Mouse (Mus musculus): ENCODE results near the gene Trpv4. TPM values are rescaled to one million over a fixed set of nuclear protein-coding genes. Genes with fewer than 3 reads are reported as not detected.

Gene Trpv4
- polyA plus RNA-seq, 1 experiment from 2014 or later = 0.39 TPM

DNA sequence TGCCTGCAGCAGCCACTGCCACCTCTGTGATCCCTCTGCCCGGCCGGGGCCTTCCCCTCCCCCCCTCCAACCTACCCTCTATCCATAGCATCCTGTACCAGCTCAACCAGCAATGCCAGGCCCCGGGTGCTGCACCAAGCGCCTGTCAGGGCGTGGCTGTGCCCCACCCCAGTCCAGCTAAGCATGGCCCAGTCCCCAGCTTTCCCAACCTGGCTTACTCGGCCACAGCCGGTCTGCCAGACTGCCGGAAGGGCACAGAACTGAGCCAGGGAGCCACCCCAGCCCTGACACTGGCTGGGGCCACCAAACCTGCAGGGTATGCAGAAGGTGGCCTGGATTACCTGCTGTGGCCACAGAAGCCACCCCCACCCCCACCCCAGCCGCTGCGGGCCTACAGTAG, 47.0 kb downstream of the Trpv4 start:
- WGBS = 91% methylated on average over 10 of the region's 10 CpGs
- Histone ChIP-seq H3K27me3 (no peaks in the 10 kb centered on the region), H3K27ac (no peak overlapping the region), H3K4me1 (replicated peaks) (peaks cover 41% of the 10 kb centered on the region), H3K4me2 (replicated peaks) (no peak overlapping the region), H3K36me3 (peaks cover 29% of the 10 kb centered on the region), H3K9me3 (no peaks in the 10 kb centered on the region), H3K4me3 (replicated peaks) (no peak overlapping the region), H3K9ac (replicated peaks) (no peak overlapping the region)
- ATAC-seq = no peak

DNA sequence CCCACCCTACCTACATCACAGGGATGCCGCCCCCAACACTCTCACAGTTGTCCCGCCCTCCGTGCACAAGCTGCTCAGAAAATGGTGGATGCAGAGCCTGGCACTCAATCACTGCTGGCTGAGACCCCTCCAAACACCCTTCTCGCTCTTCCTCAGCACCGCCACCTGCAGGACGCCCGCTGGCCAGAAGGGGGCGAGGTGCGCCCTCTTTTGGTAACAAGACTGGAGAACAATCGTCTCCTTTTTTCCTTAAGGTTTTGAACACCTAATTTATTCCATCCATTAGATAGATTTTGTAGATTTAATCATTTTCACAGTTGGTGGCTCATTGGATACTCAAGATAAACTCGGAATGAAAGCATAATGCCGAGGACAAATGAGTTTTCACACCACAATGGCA, 49.7 kb downstream of the Trpv4 start:
- Histone ChIP-seq H3K27ac (peak overlapping the region; percentile 61), H3K9ac (replicated peaks) (no peak overlapping the region), H3K4me2 (replicated peaks) (0 out of 2 replicates have a peak overlapping the region, but pooled peaks have one; percentile 17), H3K4me1 (replicated peaks) (peaks cover 64% of the 10 kb centered on the region), H3K27me3 (no peaks in the 10 kb centered on the region), H3K9me3 (no peaks in the 10 kb centered on the region), H3K36me3 (peaks cover 24% of the 10 kb centered on the region), H3K4me3 (replicated peaks) (no peak overlapping the region)
- 4% methylated on average over 12 of the region's 12 CpGs for WGBS
- ATAC-seq = peak; percentile 14; the same call in 1 of the 2 replicates

GRCm38 (mm10) chr5:114607651-114608050, 50.6 kb downstream of the Trpv4 start:
- peaks cover 65% of the 10 kb centered on the region for H3K4me1 ChIP-seq (replicated peaks)
- peak; percentile 7; the same call in 1 of the 2 replicates for ATAC-seq
- WGBS = 54% methylated on average over 8 of the region's 8 CpGs

GRCm38 (mm10) chr5:114605981-114606380, 52.2 kb downstream of the Trpv4 start:
- Histone ChIP-seq H3K4me1 (replicated peaks) (peaks cover 63% of the 10 kb centered on the region), H3K4me2 (replicated peaks) (no peak overlapping the region), H3K4me3 (replicated peaks) (no peak overlapping the region), H3K27me3 (no peaks in the 10 kb centered on the region), H3K36me3 (peaks cover 4% of the 10 kb centered on the region; the same call in 1 of the 2 replicates), H3K27ac (peak overlapping the region; percentile 47; the same call in 1 of the 2 replicates), H3K9ac (replicated peaks) (no peak overlapping the region; the same call in 1 of the 2 replicates), H3K9me3 (no peaks in the 10 kb centered on the region)
- 89% methylated on average over 6 of the region's 6 CpGs for WGBS
- no peak for ATAC-seq

More at GRCm38 (mm10) chr5:114607651-114608050, 50.6 kb downstream of the Trpv4 start:
- no peak overlapping the region for H3K4me3 ChIP-seq (replicated peaks)
- H3K9me3 ChIP-seq = no peaks in the 10 kb centered on the region
- peaks cover 20% of the 10 kb centered on the region for H3K36me3 ChIP-seq
- H3K4me2 ChIP-seq (replicated peaks) = no peak overlapping the region
- peak overlapping the region; percentile 61 for H3K27ac ChIP-seq
- no peaks in the 10 kb centered on the region for H3K27me3 ChIP-seq
- H3K9ac ChIP-seq (replicated peaks) = no peak overlapping the region

DNA sequence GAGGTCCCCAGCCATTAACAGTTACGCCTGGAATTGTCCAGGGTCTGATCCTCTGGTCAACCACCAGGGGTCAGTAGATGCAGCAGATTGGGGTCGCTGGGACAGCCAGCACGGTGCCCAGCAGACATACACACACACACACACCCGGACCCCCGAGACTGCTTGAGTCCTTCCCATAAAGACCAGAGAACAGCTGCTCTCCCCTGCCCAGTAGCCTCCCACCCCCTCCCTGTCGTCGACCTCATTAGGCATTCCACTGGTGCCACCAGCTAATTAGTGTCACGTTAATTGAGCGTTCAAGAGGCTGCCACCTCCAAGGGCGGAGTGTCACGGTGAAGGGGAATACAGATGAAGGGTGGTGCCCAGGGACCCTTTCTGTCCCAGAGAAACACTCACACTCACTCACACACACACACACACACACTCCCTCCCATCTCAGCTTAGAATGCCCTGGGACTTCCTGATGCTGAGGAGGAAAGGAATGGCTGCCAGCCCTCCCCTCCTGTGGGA, 53.4 kb downstream of the Trpv4 start:
- Histone ChIP-seq H3K4me3 (replicated peaks) (no peak overlapping the region), H3K4me2 (replicated peaks) (no peak overlapping the region), H3K27ac (peak overlapping the region; percentile 63), H3K36me3 (no peaks in the 10 kb centered on the region), H3K9me3 (no peaks in the 10 kb centered on the region), H3K9ac (replicated peaks) (peak overlapping the region; percentile 1; the same call in 1 of the 2 replicates), H3K27me3 (no peaks in the 10 kb centered on the region), H3K4me1 (replicated peaks) (peaks cover 62% of the 10 kb centered on the region)
- 10% methylated on average over 11 of the region's 11 CpGs for WGBS
- ATAC-seq = peak; percentile 69

GRCm38 (mm10) chr5:114603975-114604374, 54.2 kb downstream of the Trpv4 start:
- Histone ChIP-seq H3K36me3 (no peaks in the 10 kb centered on the region), H3K4me3 (replicated peaks) (no peak overlapping the region), H3K9ac (replicated peaks) (0 out of 2 replicates have a peak overlapping the region, but pooled peaks have one; percentile 1), H3K4me2 (replicated peaks) (no peak overlapping the region), H3K27me3 (no peaks in the 10 kb centered on the region), H3K9me3 (no peaks in the 10 kb centered on the region), H3K4me1 (replicated peaks) (peaks cover 53% of the 10 kb centered on the region), H3K27ac (no peak overlapping the region)
- 86% methylated on average over 5 of the region's 5 CpGs for WGBS
- ATAC-seq = no peak

DNA sequence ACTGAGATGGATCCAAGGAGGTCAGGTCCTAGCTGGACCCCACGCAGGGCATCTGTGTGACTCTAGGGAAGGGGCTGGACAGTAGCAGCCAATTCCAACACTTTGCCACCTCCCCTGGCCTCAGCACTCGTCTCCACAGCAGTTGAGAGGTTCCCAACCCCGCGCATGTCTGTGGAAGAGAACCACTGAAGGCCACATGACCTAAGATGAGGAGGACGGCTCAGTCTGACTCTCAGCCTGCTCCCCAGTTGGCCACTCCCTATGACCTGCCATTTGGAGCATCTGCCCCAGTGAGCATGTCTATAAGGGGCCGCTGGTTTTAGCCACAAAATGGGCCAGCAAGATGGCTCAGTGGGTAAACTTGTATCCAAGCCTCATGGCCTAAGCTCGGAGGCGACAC, 56.2 kb downstream of the Trpv4 start:
- WGBS = 84% methylated on average over 8 of the region's 8 CpGs
- H3K36me3 ChIP-seq = no peaks in the 10 kb centered on the region
- no peak for ATAC-seq
- no peaks in the 10 kb centered on the region for H3K27me3 ChIP-seq
- H3K4me2 ChIP-seq (replicated peaks) = no peak overlapping the region
- H3K9ac ChIP-seq (replicated peaks) = no peak overlapping the region
- H3K4me1 ChIP-seq (replicated peaks) = peaks cover 42% of the 10 kb centered on the region
- no peak overlapping the region for H3K4me3 ChIP-seq (replicated peaks)
- H3K27ac ChIP-seq = no peak overlapping the region
- H3K9me3 ChIP-seq = no peaks in the 10 kb centered on the region

GRCm38 (mm10) chr5:114597652-114598051, 60.6 kb downstream of the Trpv4 start:
- Histone ChIP-seq H3K27ac (0 out of 2 replicates have a peak overlapping the region, but pooled peaks have one; percentile 25), H3K9me3 (no peaks in the 10 kb centered on the region), H3K36me3 (peaks cover 18% of the 10 kb centered on the region), H3K9ac (replicated peaks) (no peak overlapping the region), H3K27me3 (peaks cover 6% of the 10 kb centered on the region; the same call in 1 of the 2 replicates), H3K4me1 (replicated peaks) (peaks cover 43% of the 10 kb centered on the region), H3K4me3 (replicated peaks) (no peak overlapping the region), H3K4me2 (replicated peaks) (no peak overlapping the region)
- no peak for ATAC-seq
- WGBS = 65% methylated on average over 6 of the region's 6 CpGs

GRCm38 (mm10) chr5:114597222-114597621, 61.0 kb downstream of the Trpv4 start:
- H3K9me3 ChIP-seq = no peaks in the 10 kb centered on the region
- 0 out of 2 replicates have a peak overlapping the region, but pooled peaks have one; percentile 25 for H3K27ac ChIP-seq
- H3K36me3 ChIP-seq = peaks cover 18% of the 10 kb centered on the region
- ATAC-seq = no peak
- H3K4me3 ChIP-seq (replicated peaks) = no peak overlapping the region
- H3K4me2 ChIP-seq (replicated peaks) = no peak overlapping the region
- peaks cover 48% of the 10 kb centered on the region for H3K4me1 ChIP-seq (replicated peaks)
- H3K9ac ChIP-seq (replicated peaks) = no peak overlapping the region
- H3K27me3 ChIP-seq = peaks cover 6% of the 10 kb centered on the region; the same call in 1 of the 2 replicates
- WGBS = 63% methylated on average over 8 of the region's 8 CpGs

- H3K4me1 ChIP-seq (replicated peaks) = peaks cover 54% of the 10 kb centered on the region
- 0 out of 2 replicates have a peak overlapping the region, but pooled peaks have one; percentile 30 for H3K27ac ChIP-seq
These were observed 61.6 kb downstream of the Trpv4 start for GRCm38 (mm10) chr5:114596604-114597003.

DNA sequence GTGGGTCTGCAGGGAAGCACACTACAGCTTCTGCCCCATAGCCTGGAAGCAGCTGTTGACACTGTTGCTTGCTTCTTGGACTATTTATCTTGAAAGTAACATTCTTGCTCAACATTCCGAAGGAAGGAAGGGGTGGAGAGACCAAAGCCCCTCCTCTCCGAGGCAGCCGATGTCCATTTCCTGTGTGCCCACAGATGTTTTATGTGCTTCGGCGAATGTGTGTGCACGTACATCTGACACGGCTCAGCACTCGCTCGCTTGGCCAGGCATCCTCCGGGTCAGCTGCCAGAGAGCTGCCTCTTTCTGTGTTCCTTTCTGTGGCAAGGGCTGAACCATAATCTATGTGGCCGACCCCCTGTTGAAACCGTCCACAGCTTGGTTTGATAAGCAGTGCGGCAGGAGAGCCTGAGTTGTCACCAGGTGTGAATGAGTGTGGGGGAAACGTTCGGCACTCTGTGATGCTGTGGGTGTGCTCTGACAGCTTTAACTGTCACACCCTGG, 63.4 kb downstream of the Trpv4 start:
- H3K4me3 ChIP-seq (replicated peaks) = no peak overlapping the region
- WGBS = 91% methylated on average over 15 of the region's 15 CpGs
- H3K27me3 ChIP-seq = peaks cover 6% of the 10 kb centered on the region; the same call in 1 of the 2 replicates
- no peak for ATAC-seq
- H3K27ac ChIP-seq = no peak overlapping the region
- peaks cover 72% of the 10 kb centered on the region for H3K4me1 ChIP-seq (replicated peaks)
- H3K36me3 ChIP-seq = peaks cover 18% of the 10 kb centered on the region
- H3K4me2 ChIP-seq (replicated peaks) = no peak overlapping the region
- H3K9me3 ChIP-seq = no peaks in the 10 kb centered on the region
- no peak overlapping the region for H3K9ac ChIP-seq (replicated peaks)

More at GRCm38 (mm10) chr5:114596604-114597003, 61.6 kb downstream of the Trpv4 start:
- 26% methylated on average over 10 of the region's 10 CpGs for WGBS
- no peak overlapping the region for H3K4me2 ChIP-seq (replicated peaks)
- peaks cover 6% of the 10 kb centered on the region; the same call in 1 of the 2 replicates for H3K27me3 ChIP-seq
- H3K9me3 ChIP-seq = no peaks in the 10 kb centered on the region
- H3K36me3 ChIP-seq = peaks cover 18% of the 10 kb centered on the region
- no peak for ATAC-seq
- H3K4me3 ChIP-seq (replicated peaks) = no peak overlapping the region
- no peak overlapping the region; the same call in 1 of the 2 replicates for H3K9ac ChIP-seq (replicated peaks)

DNA sequence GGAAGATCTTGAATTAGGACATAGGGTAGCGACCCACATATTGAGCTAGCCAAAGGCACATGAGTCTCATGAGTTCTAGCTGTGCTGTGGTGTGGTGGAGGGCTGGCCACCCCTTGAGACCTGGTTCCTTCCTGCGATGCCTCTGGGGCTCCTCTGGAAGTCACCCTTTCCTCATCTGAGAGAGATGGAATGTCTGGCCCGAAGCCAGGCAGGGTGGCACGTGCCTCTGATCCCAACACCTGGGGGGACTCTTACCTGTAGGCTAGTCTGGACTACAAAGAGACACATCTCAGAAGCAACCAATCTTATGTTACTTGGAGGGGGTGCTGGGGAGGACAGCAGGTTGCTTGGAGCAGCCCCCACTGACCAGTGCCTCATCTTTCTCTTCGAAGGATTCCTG, 64.3 kb downstream of the Trpv4 start:
- Histone ChIP-seq H3K4me3 (replicated peaks) (no peak overlapping the region), H3K9me3 (no peaks in the 10 kb centered on the region), H3K36me3 (peaks cover 18% of the 10 kb centered on the region), H3K27ac (no peak overlapping the region; the same call in 1 of the 2 replicates), H3K9ac (replicated peaks) (no peak overlapping the region), H3K27me3 (peaks cover 6% of the 10 kb centered on the region; the same call in 1 of the 2 replicates), H3K4me1 (replicated peaks) (peaks cover 80% of the 10 kb centered on the region), H3K4me2 (replicated peaks) (no peak overlapping the region)
- whole genome bisulfite sequencing = 96% methylated on average over 5 of the region's 5 CpGs
- no peak for ATAC-seq

Measured in midbrain, embryonic 13.5 days (tissue).